Mouse (Mus musculus) megakaryocyte, embryonic 14.5 days (primary cell): Measurements from ENCODE around the gene Hmcn1.

Source experiments
- FLI1 ChIP-seq: IDR thresholded peaks from 2 replicates; pipeline ENCODE4 v1.6.1; 2012; ENCODE audit warnings: low read length, inconsistent platforms, mixed read lengths
- GATA1 ChIP-seq: IDR thresholded peaks from 3 replicates; pipeline ENCODE4 v1.6.1; 2012; ENCODE audit warnings: mixed read lengths, low read length, inconsistent platforms, borderline replicate concordance

DNA sequence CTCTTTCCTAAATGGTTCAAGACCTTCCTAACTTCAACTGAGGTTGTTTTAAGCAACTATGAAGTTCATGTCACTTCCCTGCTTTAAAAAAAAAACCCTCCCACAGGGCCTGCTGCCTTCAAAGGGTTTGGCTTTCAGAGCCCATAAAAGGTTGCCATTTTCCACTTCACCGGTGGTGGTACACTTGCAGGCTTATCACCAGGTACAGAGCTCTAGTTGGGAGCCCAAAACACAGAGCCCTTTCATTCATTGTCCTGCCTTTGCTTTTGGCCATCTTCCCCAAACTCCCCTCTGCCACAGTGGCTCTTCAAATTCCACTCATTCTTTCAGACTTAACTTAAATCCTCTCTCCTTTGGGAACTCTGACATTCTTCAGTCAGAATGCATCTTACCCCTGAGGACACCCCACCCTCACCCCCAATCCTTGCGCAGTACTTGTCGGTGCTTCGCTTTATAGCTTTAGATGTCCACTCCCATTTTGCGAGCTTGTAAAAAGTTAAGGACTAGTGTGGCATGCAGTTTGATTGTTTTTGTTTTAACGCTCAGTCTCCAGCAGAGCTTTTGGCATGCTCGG lies 222.2 kb downstream of the Hmcn1 start:
- TF ChIP-seq GATA1 (no peak), FLI1 (no peak)
